24 mouse cellular contexts compared by ENCODE assay signal in the genomic region with DNA sequence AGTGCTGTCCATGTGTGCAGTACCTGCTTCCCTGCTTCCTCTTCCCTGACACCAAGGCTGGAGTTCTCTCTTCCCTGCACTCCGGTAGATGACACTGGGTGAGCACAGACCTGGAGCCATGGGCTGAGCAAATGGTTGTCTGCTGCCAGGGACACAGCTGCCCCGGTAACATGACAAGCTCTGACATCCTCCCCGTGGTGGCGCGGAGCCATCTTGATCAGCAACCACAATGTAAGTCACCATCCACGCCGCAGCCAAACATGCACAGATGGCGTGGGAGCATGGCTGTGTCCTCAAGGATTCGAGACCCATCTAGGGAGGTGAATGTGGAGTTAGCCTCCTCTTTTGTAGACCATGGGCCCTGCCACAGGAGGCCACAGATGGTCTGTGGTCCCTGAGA.
DNase-seq lines count a peak whose midpoint lies in the region; ATAC-seq and TF ChIP-seq lines count a peak whose summit lies in the region.
"Had no signal": no experiment of that assay in that cellular context is flagged by ENCODE, and none has a peak within 500 bp of the region (broad histone marks: within the 10 kb centered on the region; RNA-seq: fewer than 3 reads in every experiment).

No protein-coding gene starts in this region.

- H3K4me3 ChIP-seq in hindbrain, embryonic 16.5 days (ENCODE audit: low read length) = no peak overlapping the region
- H3K4me3 ChIP-seq: embryonic facial prominence, embryonic 12.5 days; kidney, embryonic 15.5 days; limb, embryonic 15.5 days; liver, embryonic 15.5 days; lung, embryonic 15.5 days; neural tube, embryonic 12.5 days had no signal

- WGBS in hindbrain, embryonic 16.5 days = 68% methylated on average over 9 of the region's 9 CpGs

- H3K4me1 ChIP-seq in hindbrain, embryonic 16.5 days (ENCODE audit: control insufficient read depth, insufficient read depth, low read depth, low read length) = peaks cover 4% of the 10 kb centered on the region; the same call in 1 of the 2 replicates
- H3K4me1 ChIP-seq: liver, embryonic 15.5 days; lung, embryonic 15.5 days had no signal

- H3K27ac ChIP-seq in hindbrain, embryonic 16.5 days (ENCODE audit: low read depth, low read length) = no peak overlapping the region
- H3K27ac ChIP-seq: embryonic facial prominence, embryonic 12.5 days; kidney, embryonic 15.5 days; limb, embryonic 15.5 days; liver, embryonic 15.5 days; lung, embryonic 15.5 days; neural tube, embryonic 12.5 days had no signal

- H3K36me3 ChIP-seq in hindbrain, embryonic 16.5 days (ENCODE audit: control insufficient read depth, insufficient read depth, low read length) = no peaks in the 10 kb centered on the region
- H3K36me3 ChIP-seq: embryonic facial prominence, embryonic 12.5 days; kidney, embryonic 15.5 days; limb, embryonic 15.5 days; lung, embryonic 15.5 days; neural tube, embryonic 12.5 days had no signal

- no peak for TF ChIP-seq POLR2A in brain, embryonic 14.5 days (IDR thresholded peaks at IDR 0.05; ENCODE audit: borderline replicate concordance, extremely low read depth, insufficient read depth, insufficient read length, poor library complexity, severe bottlenecking)

- no peak for TF ChIP-seq CTCF in brain, embryonic 14.5 days (IDR thresholded peaks at IDR 0.05; ENCODE audit: borderline replicate concordance, extremely low read depth, insufficient read depth, insufficient read length)

- intact Hi-C loops in gastrocnemius, postnatal 14 days (cut with DNase I; ENCODE audit: low total_unique reads) = no loop called here
- intact Hi-C loops in left cerebral cortex, postnatal 4 days (cut with DNase I) = no loop called here
- intact Hi-C loops in left cerebral cortex, postnatal 14 days (cut with DNase I) = no loop called here

- no peak overlapping the region for H3K9ac ChIP-seq in hindbrain, embryonic 16.5 days (ENCODE audit: low read depth, low read length)
- H3K9ac ChIP-seq: embryonic facial prominence, embryonic 12.5 days; kidney, embryonic 15.5 days; limb, embryonic 15.5 days; liver, embryonic 15.5 days; lung, embryonic 15.5 days; neural tube, embryonic 12.5 days had no signal

- peak; percentile 30; the same call in 1 of the 2 replicates for ATAC-seq in hindbrain, embryonic 16.5 days
- ATAC-seq: activated CD4-positive, CD25-positive, alpha-beta regulatory T cell, adult 4 months had no signal

- no peak overlapping the region for H3K4me2 ChIP-seq in hindbrain, embryonic 16.5 days (ENCODE audit: low read length)
- H3K4me2 ChIP-seq: embryonic facial prominence, embryonic 12.5 days; heart, embryonic 11.5 days; kidney, embryonic 15.5 days; limb, embryonic 15.5 days; liver, embryonic 15.5 days; lung, embryonic 15.5 days; neural tube, embryonic 12.5 days had no signal

- no peaks in the 10 kb centered on the region; the same call in 1 of the 2 replicates for H3K9me3 ChIP-seq in hindbrain, embryonic 16.5 days (ENCODE audit: control insufficient read depth, low read length)
- H3K9me3 ChIP-seq: kidney, embryonic 15.5 days; limb, embryonic 15.5 days; liver, embryonic 15.5 days; lung, embryonic 15.5 days; neural tube, embryonic 12.5 days had no signal

- peak; percentile 16 for DNase-seq in gastrocnemius, postnatal 14 days
- DNase-seq in gastrocnemius, adult 18-20 months (ENCODE audit: low spot score) = no peak
- DNase-seq in left cerebral cortex, postnatal 4 days = peak; percentile 94
- no peak for DNase-seq in left cerebral cortex, postnatal 14 days (ENCODE audit: low spot score in 2 of 2)
- DNase-seq in brain, embryonic 14.5 days (ENCODE audit: low read depth) = peak; percentile 62
- DNase-seq in B cell, adult 2 months = no peak
- DNase-seq in adrenal gland, postnatal 36 days = no peak
- DNase-seq: adrenal gland, adult 8-10 months; cerebellum, adult 9-11 months; heart, adult 11 months; kidney, adult 11 months; kidney, postnatal 36 days; lung, postnatal 36 days; retina, postnatal 1 day; thymus, postnatal 25 days had no signal

- H3K27me3 ChIP-seq in hindbrain, embryonic 16.5 days (replicated peaks; ENCODE audit: control insufficient read depth, insufficient read depth, low read length) = no peaks in the 10 kb centered on the region
- H3K27me3 ChIP-seq: embryonic facial prominence, embryonic 12.5 days; limb, embryonic 15.5 days; liver, embryonic 15.5 days; lung, embryonic 15.5 days; neural tube, embryonic 12.5 days had no signal

Comparison
In these comparisons a context has a peak if more than half of its experiments do, and no peak if none do; other contexts are left out.
1. DNase-seq: peak in gastrocnemius, postnatal 14 days (single experiment), left cerebral cortex, postnatal 4 days (single experiment) and brain, embryonic 14.5 days (single experiment); none in gastrocnemius, adult 18-20 months (single experiment), left cerebral cortex, postnatal 14 days (0 of 2), B cell, adult 2 months (0 of 2) and adrenal gland, postnatal 36 days (0 of 2).